Mouse (Mus musculus): ENCODE data around the gene Hist1h2ah. TPM values are rescaled to one million over a fixed set of nuclear protein-coding genes. Genes with fewer than 3 reads are reported as not detected.
A peak's percentile ranks its signal among the peaks of the same experiment; 100 is the strongest.
"Not testable (repeated sequence)": the region's sequence is repeated elsewhere in the genome, so short reads cannot be mapped to it uniquely, and the experiment has no call there.

Gene Hist1h2ah
- polyA plus RNA-seq (2015; fragmentation: Nextera tagmentation; extraction: Ambion mirVana) = 2.8 and 17.2 TPM in 2 replicates

- H3K4me3 ChIP-seq (replicated peaks) = peak within 1 kb of the TSS; percentile 48
- H3K9ac ChIP-seq = peak within 1 kb of the TSS; percentile 31
- peak within 1 kb of the TSS; percentile 81 for H3K27ac ChIP-seq (replicated peaks)
- peaks cover 20% of the 10 kb centered on the region for H3K4me1 ChIP-seq
- WGBS = under 1% methylated on average over 24 of the region's 69 CpGs
- H3K9me3 ChIP-seq (replicated peaks); H3K36me3 ChIP-seq; H3K27me3 ChIP-seq: not testable (repeated sequence)
- H3K4me2 ChIP-seq (replicated peaks) = peak within 1 kb of the TSS; percentile 58
- peak; percentile 97 for ATAC-seq (ENCODE audit: insufficient number of reproducible peaks, low FRiP score, low TSS enrichment, low read depth)
These were observed at the start of gene Hist1h2ah, which contains the start of gene Hist1h2bk for GRCm38 (mm10) chr13:22035267-22036148. Gene Hist1h2ah, minus strand, starts transcription at chr13:22035568. Gene Hist1h2bk, plus strand, starts transcription at chr13:22035870.

- H3K4me2 ChIP-seq (replicated peaks); H3K36me3 ChIP-seq; H3K9me3 ChIP-seq (replicated peaks); H3K9ac ChIP-seq; H3K4me3 ChIP-seq (replicated peaks); H3K4me1 ChIP-seq; H3K27me3 ChIP-seq; H3K27ac ChIP-seq (replicated peaks); ATAC-seq (ENCODE audit: insufficient number of reproducible peaks, low FRiP score, low TSS enrichment, low read depth): not testable (repeated sequence)
- 76% methylated on average over 1 of the region's 1 CpGs for WGBS
These were observed 48.8 kb upstream of the Hist1h2ah start, which contains the start of gene Vmn1r188 for GRCm38 (mm10) chr13:22084140-22084539. Gene Vmn1r188, plus strand, starts transcription at chr13:22084440.

GRCm38 (mm10) chr13:22063468-22063867 is 28.1 kb upstream of the Hist1h2ah start:
- Histone ChIP-seq H3K27ac (replicated peaks) (no peak overlapping the region), H3K9me3 (replicated peaks) (no peaks in the 10 kb centered on the region), H3K36me3 (no peaks in the 10 kb centered on the region), H3K4me1 (no peaks in the 10 kb centered on the region), H3K4me2 (replicated peaks) (no peak overlapping the region), H3K4me3 (replicated peaks) (no peak overlapping the region), H3K9ac (no peak overlapping the region), H3K27me3 (no peaks in the 10 kb centered on the region)
- 59% methylated on average over 1 of the region's 1 CpGs for WGBS
- no peak for ATAC-seq (ENCODE audit: insufficient number of reproducible peaks, low FRiP score, low TSS enrichment, low read depth)

DNA sequence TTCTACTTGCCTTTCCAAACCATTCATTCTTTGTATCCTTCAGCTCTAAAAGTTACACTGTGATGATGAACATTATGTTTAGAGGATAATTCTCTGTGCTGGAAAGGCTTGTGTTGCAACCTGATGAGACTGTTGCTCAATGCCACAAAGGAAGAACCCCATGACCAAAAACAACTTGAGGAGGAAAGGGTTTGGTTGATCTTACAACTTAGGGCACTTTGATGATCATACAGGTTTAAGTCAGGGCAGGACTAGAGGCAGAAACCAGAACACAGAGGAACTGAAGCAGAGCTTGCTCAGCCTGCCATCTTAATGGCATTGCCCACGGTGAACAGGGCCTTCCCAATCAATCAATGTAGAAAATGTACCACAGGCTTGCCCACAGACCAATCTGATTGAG is 26.1 kb upstream of the Hist1h2ah start:
- Histone ChIP-seq H3K9ac (no peak overlapping the region), H3K4me1 (no peaks in the 10 kb centered on the region), H3K27me3 (no peaks in the 10 kb centered on the region), H3K4me3 (replicated peaks) (no peak overlapping the region), H3K4me2 (replicated peaks) (no peak overlapping the region), H3K9me3 (replicated peaks) (no peaks in the 10 kb centered on the region), H3K27ac (replicated peaks) (no peak overlapping the region), H3K36me3 (no peaks in the 10 kb centered on the region)
- WGBS = 70% methylated on average over 1 of the region's 1 CpGs
- ATAC-seq (ENCODE audit: insufficient number of reproducible peaks, low FRiP score, low TSS enrichment, low read depth) = no peak

DNA sequence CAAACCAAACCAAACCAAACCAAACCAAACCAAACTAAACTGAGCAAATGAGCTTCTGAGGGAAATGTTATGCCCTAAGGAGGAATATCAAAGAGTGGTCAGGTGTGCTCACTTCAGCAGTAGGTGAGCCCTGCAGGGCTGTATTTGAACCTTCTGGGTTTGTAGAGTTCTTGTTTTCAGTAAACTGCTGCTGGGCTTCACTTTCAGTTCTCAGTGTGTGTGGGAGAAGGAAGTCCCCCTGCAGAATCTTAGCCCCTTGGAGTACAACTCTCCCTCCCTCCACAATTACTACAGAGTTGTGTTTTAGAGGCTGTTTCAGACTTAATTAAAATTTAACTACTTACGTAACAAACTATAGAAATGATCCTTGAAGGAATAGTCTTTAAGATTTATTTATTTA is 18.4 kb upstream of the Hist1h2ah start:
- H3K27me3 ChIP-seq = no peaks in the 10 kb centered on the region
- no peak overlapping the region for H3K9ac ChIP-seq
- H3K27ac ChIP-seq (replicated peaks) = no peak overlapping the region
- 89% methylated on average over 1 of the region's 1 CpGs for WGBS
- no peak overlapping the region for H3K4me3 ChIP-seq (replicated peaks)
- ATAC-seq (ENCODE audit: insufficient number of reproducible peaks, low FRiP score, low TSS enrichment, low read depth) = no peak
- peaks cover 6% of the 10 kb centered on the region; the same call in 1 of the 2 replicates for H3K4me1 ChIP-seq
- H3K4me2 ChIP-seq (replicated peaks) = no peak overlapping the region
- H3K9me3 ChIP-seq (replicated peaks) = no peaks in the 10 kb centered on the region
- H3K36me3 ChIP-seq = no peaks in the 10 kb centered on the region

DNA sequence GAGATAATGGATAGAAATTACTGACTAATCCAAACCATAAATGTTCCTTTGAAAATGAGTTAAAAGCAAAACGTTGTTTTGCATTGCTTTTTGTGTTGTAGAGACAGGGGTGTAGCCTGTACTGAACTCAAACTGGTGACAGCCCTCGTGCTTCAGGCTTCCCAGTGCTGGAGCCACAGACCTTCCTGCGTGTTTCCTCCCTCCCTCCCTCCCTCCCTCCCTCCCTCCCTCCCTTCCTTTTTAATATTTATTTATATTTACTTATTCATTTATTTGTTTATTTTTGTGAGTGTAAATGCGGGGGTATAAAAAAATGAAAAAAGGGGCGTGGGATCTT is 16.1 kb upstream of the Hist1h2ah start:
- no peak for ATAC-seq (ENCODE audit: insufficient number of reproducible peaks, low FRiP score, low TSS enrichment, low read depth)
- 7% methylated on average over 5 of the region's 5 CpGs for WGBS
- Histone ChIP-seq H3K9ac (peak overlapping the region; percentile 48; the same call in 1 of the 2 replicates), H3K36me3 (no peaks in the 10 kb centered on the region), H3K27me3 (no peaks in the 10 kb centered on the region), H3K9me3 (replicated peaks) (no peaks in the 10 kb centered on the region), H3K4me3 (replicated peaks) (peak overlapping the region; percentile 57), H3K4me1 (peaks cover 6% of the 10 kb centered on the region; the same call in 1 of the 2 replicates), H3K4me2 (replicated peaks) (peak overlapping the region; percentile 67), H3K27ac (replicated peaks) (peak overlapping the region; percentile 92)

DNA sequence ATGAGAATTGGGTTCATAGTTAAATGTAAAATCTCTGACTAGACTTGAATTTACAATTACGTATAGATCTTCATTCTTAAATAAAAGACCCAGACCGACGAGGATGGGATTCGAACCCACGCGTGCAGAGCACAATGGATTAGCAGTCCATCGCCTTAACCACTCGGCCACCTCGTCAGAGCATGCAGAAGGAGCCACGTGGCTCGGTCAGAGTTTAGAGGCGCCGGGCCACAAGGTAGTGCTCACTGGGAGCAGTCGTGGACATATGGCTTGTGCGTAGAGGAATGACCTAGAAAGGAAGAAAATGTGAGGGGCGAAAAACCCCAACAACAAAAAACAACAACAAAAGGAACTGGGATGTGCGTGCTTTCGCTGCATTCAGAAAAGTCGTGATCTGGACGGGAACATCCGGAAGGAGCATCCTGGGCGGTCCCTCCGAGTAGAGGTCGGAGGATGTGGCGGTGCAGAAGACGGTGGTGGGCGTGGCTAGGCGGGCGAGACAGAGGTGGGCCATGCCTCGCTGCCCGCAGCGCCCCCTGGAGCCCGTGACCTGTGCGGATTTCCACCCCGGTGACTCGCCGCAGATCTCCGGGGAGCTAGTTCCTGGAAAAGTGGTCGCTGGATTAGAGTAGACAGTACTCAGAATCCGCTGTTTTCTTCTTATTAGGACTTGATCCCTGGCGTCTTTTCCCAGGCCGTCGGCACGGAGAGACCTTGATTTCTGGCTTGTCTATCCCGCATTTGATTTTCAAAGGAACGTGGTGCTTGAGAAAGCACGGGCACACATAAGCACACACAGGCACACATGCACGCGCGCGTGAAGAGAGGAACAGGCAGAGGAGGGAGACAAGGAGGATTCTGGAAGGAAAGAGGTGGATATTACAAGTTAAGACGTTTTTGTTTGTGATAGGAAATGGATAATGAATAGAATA is 15.5 kb upstream of the Hist1h2ah start:
- WGBS = under 1% methylated on average over 52 of the region's 52 CpGs
- peaks cover 6% of the 10 kb centered on the region; the same call in 1 of the 2 replicates for H3K4me1 ChIP-seq
- peak overlapping the region; percentile 57 for H3K4me3 ChIP-seq (replicated peaks)
- H3K4me2 ChIP-seq (replicated peaks) = peak overlapping the region; percentile 67
- ATAC-seq (ENCODE audit: insufficient number of reproducible peaks, low FRiP score, low TSS enrichment, low read depth) = peak; percentile 92
- peak overlapping the region; percentile 92 for H3K27ac ChIP-seq (replicated peaks)
- peak overlapping the region; percentile 48 for H3K9ac ChIP-seq
- H3K36me3 ChIP-seq = no peaks in the 10 kb centered on the region
- no peaks in the 10 kb centered on the region for H3K27me3 ChIP-seq
- no peaks in the 10 kb centered on the region for H3K9me3 ChIP-seq (replicated peaks)

GRCm38 (mm10) chr13:22049737-22050440 is 14.5 kb upstream of the Hist1h2ah start:
- no peaks in the 10 kb centered on the region for H3K27me3 ChIP-seq
- H3K36me3 ChIP-seq = no peaks in the 10 kb centered on the region
- H3K27ac ChIP-seq (replicated peaks) = peak overlapping the region; percentile 92
- no peak for ATAC-seq (ENCODE audit: insufficient number of reproducible peaks, low FRiP score, low TSS enrichment, low read depth)
- peak overlapping the region; percentile 67 for H3K4me2 ChIP-seq (replicated peaks)
- WGBS = under 1% methylated on average over 14 of the region's 14 CpGs
- H3K4me3 ChIP-seq (replicated peaks) = peak overlapping the region; percentile 57
- H3K4me1 ChIP-seq = peaks cover 6% of the 10 kb centered on the region; the same call in 1 of the 2 replicates
- no peaks in the 10 kb centered on the region for H3K9me3 ChIP-seq (replicated peaks)
- no peak overlapping the region for H3K9ac ChIP-seq

DNA sequence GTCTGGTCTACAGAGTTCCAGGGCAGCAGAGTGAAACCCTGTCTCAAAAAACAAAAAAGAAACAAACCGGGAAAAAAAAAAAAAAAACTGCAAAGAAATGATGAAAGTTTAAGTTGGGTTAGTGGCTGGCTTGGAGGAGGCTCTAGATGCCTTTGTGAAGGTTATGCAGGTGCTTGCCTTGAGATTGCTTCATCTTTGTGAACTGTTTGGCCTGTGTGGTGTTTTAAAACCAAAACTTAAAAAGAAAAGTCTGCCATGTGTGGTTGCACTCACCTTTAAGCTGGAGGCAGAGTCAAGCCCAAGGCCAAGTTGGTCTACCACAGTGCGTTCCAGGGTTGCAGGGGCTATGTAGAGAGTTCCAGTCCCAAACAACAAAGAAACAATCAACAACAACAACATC is 13.7 kb upstream of the Hist1h2ah start:
- no peak overlapping the region for H3K9ac ChIP-seq
- ATAC-seq (ENCODE audit: insufficient number of reproducible peaks, low FRiP score, low TSS enrichment, low read depth) = no peak
- H3K27me3 ChIP-seq = no peaks in the 10 kb centered on the region
- 71% methylated on average over 2 of the region's 2 CpGs for whole genome bisulfite sequencing
- peaks cover 6% of the 10 kb centered on the region; the same call in 1 of the 2 replicates for H3K4me1 ChIP-seq
- no peak overlapping the region for H3K4me2 ChIP-seq (replicated peaks)
- no peaks in the 10 kb centered on the region for H3K36me3 ChIP-seq
- no peaks in the 10 kb centered on the region for H3K9me3 ChIP-seq (replicated peaks)
- H3K27ac ChIP-seq (replicated peaks) = no peak overlapping the region
- no peak overlapping the region for H3K4me3 ChIP-seq (replicated peaks)

- no peak for ATAC-seq (ENCODE audit: insufficient number of reproducible peaks, low FRiP score, low TSS enrichment, low read depth)
- Histone ChIP-seq H3K4me2 (replicated peaks) (no peak overlapping the region), H3K4me3 (replicated peaks) (no peak overlapping the region), H3K9ac (no peak overlapping the region), H3K27ac (replicated peaks) (no peak overlapping the region), H3K27me3 (no peaks in the 10 kb centered on the region), H3K36me3 (no peaks in the 10 kb centered on the region), H3K4me1 (peaks cover 16% of the 10 kb centered on the region), H3K9me3 (replicated peaks) (no peaks in the 10 kb centered on the region)
- WGBS = 60% methylated on average over 2 of the region's 2 CpGs
These were observed 9.9 kb upstream of the Hist1h2ah start for GRCm38 (mm10) chr13:22045311-22045710.
